Mouse (Mus musculus) neural tube, embryonic 12.5 days (tissue): Measurements from ENCODE around the gene Ss18l1. TPM values are rescaled to one million over a fixed set of nuclear protein-coding genes. Genes with fewer than 3 reads are reported as not detected.

Experiments used
- ATAC-seq: fragments of 200-750 bp; cut with Nextera tagmentation; 2 replicates; pipeline ENCODE4 v1.8.0; 2017; ENCODE audit warnings: low read depth, mild to moderate bottlenecking, moderate TSS enrichment, moderate library complexity; ENCODE audit not compliant: low FRiP score
- H3K27ac ChIP-seq: fragments of 300-500 bp; sonication (generic); 2 replicates; pipeline ENCODE4 v1.5.1; 2016
- H3K27me3 ChIP-seq: fragments of 300-500 bp; sonication (generic); replicated peaks from 2 replicates; pipeline ENCODE4 v1.6.1; 2016; ENCODE audit warnings: mild to moderate bottlenecking
- H3K36me3 ChIP-seq: fragments of 300-500 bp; sonication (generic); 2 replicates; pipeline ENCODE4 v1.6.1; 2016; ENCODE audit warnings: mild to moderate bottlenecking
- H3K4me1 ChIP-seq: fragments of 300-500 bp; sonication (generic); 2 replicates; pipeline ENCODE4 v1.6.1; 2016
- H3K4me2 ChIP-seq: fragments of 300-500 bp; sonication (generic); replicated peaks from 2 replicates; pipeline ENCODE4 v1.6.1; 2016; ENCODE audit warnings: mild to moderate bottlenecking
- H3K4me3 ChIP-seq: fragments of 300-500 bp; sonication (generic); 2 replicates; pipeline ENCODE4 v1.5.1; 2016
- H3K9ac ChIP-seq: fragments of 300-500 bp; sonication (generic); 2 replicates; pipeline ENCODE4 v1.6.1; 2016; ENCODE audit warnings: mild to moderate bottlenecking
- H3K9me3 ChIP-seq: fragments of 300-500 bp; sonication (generic); 2 replicates; pipeline ENCODE4 v1.6.1; 2016; ENCODE audit warnings: mild to moderate bottlenecking
- WGBS: fragments of 180-500 bp; shearing (Covaris S2); methylation state at CpG from one replicate; pipeline ENCODE4 v1.1.7; 2016; 5-methylcytosine and 5-hydroxymethylcytosine counted together
- polyA plus RNA-seq: library from polyadenylated mRNA; unstranded; fragments of >200 nt; fragmentation: Nextera tagmentation; extraction: Ambion mirVana; gene quantifications from 2 replicates; pipeline ENCODE4 v1.2.1, GENCODE M21; 2016

Ss18l1 gene
- polyA plus RNA-seq, 1 experiment from 2014 or later, result 34.1 TPM

DNA sequence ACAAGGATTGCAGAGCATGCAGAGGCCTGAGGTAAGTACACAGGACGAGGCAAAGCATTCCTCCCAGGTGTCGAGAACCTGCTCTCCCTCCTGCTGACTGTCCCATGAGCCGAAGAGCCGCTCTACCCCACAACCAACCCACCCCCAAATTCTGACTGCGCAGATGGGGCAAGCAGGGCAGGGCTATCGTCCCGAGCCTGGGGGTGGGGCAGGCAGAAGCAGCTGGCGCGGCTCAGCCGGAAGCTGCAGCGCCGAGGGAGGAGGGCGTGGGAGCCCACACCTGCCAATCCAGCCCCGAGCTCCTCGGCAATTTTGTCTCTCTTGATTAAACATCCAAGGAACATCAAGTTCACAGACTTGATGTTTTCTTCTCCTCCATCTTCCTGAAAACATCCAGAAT is 57.2 kb downstream of the Ss18l1 start:
- Histone ChIP-seq H3K9me3 (no peaks in the 10 kb centered on the region), H3K4me2 (peak overlapping the region; percentile 41), H3K9ac (no peak overlapping the region), H3K27me3 (peaks cover 70% of the 10 kb centered on the region), H3K36me3 (no peaks in the 10 kb centered on the region), H3K4me1 (peaks cover 34% of the 10 kb centered on the region), H3K4me3 (no peak overlapping the region), H3K27ac (no peak overlapping the region)
- no peak for ATAC-seq
- WGBS, result 6% methylated on average over 15 of the region's 15 CpGs

DNA sequence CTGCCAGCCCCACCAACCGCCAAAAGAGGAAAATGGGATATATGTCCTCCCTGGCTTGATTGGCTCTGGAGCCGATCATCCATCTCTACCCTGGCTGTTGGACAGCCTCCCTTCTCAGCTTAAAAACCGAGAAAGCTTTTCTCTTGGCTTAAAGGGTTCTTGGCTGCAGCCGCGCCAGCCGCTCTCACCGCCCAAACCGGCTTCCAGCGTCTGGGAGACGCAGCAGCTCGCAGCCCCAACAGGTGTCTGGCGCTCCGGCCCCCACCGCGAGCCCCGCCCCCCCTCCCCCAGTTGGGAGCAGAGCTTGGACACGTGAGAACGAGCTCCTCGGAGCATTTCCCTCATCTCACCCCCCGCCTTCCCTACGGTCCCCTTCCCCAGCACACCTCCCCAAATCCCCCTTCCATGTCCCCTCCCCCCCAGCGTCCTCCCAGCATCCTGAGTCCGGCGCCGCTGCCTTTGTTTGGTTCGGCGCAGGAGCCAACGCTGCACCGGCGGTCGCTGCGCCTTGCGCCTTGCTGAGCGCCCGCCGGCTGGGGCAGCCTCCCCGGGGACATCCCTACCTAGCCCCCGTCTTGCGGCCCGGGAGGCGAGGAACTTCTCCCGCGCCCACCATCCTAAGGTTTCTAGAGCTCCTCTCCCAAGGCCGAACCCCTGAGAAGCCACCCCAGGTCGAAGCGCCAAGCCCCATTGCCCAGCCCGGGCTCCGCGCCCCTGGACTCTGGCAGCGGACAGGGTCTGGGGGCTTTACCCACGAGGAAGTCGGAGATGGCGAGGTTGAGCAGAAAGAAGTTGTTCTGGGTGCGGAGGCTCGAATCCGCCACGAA is 61.1 kb downstream of the Ss18l1 start:
- peaks cover 46% of the 10 kb centered on the region for H3K4me1 ChIP-seq
- H3K9ac ChIP-seq, result peak overlapping the region; percentile 62
- H3K9me3 ChIP-seq, result no peaks in the 10 kb centered on the region
- H3K4me2 ChIP-seq, result peak overlapping the region; percentile 98
- H3K27ac ChIP-seq, result no peak overlapping the region
- ATAC-seq, result 0 out of 2 replicates have a peak, but pooled peaks have one; percentile 6
- peaks cover 75% of the 10 kb centered on the region for H3K27me3 ChIP-seq
- peak overlapping the region; percentile 61 for H3K4me3 ChIP-seq
- 1% methylated on average over 54 of the region's 57 CpGs for WGBS
- H3K36me3 ChIP-seq, result no peaks in the 10 kb centered on the region

DNA sequence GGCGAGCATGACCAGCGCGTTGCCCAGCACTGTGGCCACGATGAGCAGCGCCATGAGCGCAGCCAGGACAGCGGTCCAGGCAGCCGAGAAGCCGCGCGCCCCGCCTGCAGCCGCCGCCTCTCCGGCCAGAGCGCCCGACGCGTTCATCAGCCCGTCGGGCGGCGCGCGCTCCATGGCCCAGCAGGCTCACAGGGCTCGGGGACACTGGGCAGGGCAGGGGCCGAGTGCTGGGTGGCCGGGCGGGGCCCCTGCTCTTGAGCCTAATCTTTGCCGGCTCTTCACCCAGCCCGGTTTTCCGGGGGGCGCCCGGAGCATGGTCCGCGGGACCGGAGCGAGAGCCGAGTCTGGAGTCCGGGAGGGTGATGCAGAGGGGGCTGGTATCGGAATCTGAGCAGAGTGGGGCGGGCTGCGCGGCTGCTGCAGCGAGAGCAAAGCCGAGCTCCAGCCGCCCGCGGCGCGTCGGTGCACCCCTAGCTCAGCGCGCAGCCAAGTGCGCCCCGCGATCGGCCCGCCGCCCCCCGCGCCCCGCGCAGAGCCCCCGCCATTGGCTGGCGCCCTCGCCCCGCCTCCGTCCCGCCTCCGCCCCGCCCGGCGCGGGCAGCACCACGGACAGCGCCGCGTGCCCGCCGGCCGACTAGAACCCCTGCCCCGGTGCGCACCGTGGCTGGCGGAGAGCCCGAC is 61.8 kb downstream of the Ss18l1 start, which contains the start of gene Hrh3:
Gene Hrh3, minus strand, starts transcription at position 511 of the 681 bp plus-strand sequence.
- H3K9ac ChIP-seq, result peak within 1 kb of the TSS; percentile 62
- peaks cover 67% of the 10 kb centered on the region for H3K27me3 ChIP-seq
- under 1% methylated on average over 63 of the region's 87 CpGs for WGBS

DNA sequence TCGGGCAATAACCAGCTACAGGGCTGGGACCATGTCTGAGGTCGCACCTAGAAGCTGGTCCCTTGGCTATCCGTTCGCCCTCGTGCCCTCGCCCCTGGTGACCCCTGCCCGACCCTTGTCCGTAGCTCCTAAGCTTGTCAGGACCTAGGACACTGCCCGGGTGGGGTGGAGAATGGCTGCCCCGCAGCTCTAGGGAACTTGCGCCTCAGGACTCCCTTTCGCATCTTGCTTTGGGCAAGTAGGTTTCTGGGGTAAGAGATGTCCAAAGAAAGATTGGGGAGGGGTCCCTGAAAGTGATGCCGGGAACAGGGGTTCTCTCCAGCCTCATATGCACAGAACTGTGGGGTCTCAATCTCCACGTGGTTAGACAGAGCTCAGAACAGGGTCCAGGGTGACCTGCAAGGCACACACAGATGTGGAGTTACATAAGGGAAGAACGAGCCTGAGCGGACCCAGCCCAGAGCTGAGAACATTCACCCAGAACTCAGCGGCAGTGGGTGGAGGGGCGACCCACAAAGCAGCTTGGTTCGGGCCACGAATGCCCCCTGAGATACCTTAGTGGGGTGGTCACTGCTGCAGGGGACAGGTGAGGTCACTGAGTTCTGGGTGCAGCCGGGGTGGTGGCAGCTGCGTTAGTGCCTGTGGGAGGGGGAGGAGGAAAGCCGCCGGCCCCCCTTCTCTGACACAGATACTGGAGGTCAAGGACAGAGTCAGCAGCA is 62.5 kb downstream of the Ss18l1 start:
- no peak for ATAC-seq
- 9% methylated on average over 24 of the region's 24 CpGs for WGBS
- H3K4me3 ChIP-seq, result peak overlapping the region; percentile 61
- H3K27me3 ChIP-seq, result peaks cover 65% of the 10 kb centered on the region
- H3K27ac ChIP-seq, result no peak overlapping the region
- peak overlapping the region; percentile 98 for H3K4me2 ChIP-seq
- no peaks in the 10 kb centered on the region for H3K36me3 ChIP-seq
- H3K9ac ChIP-seq, result peak overlapping the region; percentile 62; the same call in 1 of the 2 replicates
- H3K4me1 ChIP-seq, result peaks cover 38% of the 10 kb centered on the region
- no peaks in the 10 kb centered on the region for H3K9me3 ChIP-seq

More for the DNA sequence above, 61.8 kb downstream of the Ss18l1 start, which contains the start of gene Hrh3:
- peak within 1 kb of the TSS; percentile 61 for H3K4me3 ChIP-seq
- H3K4me2 ChIP-seq, result peak within 1 kb of the TSS; percentile 98
- no peaks in the 10 kb centered on the region for H3K9me3 ChIP-seq
- peak; percentile 63 for ATAC-seq
- H3K36me3 ChIP-seq, result no peaks in the 10 kb centered on the region
- H3K4me1 ChIP-seq, result peaks cover 45% of the 10 kb centered on the region
- no peak within 1 kb of the TSS for H3K27ac ChIP-seq

DNA sequence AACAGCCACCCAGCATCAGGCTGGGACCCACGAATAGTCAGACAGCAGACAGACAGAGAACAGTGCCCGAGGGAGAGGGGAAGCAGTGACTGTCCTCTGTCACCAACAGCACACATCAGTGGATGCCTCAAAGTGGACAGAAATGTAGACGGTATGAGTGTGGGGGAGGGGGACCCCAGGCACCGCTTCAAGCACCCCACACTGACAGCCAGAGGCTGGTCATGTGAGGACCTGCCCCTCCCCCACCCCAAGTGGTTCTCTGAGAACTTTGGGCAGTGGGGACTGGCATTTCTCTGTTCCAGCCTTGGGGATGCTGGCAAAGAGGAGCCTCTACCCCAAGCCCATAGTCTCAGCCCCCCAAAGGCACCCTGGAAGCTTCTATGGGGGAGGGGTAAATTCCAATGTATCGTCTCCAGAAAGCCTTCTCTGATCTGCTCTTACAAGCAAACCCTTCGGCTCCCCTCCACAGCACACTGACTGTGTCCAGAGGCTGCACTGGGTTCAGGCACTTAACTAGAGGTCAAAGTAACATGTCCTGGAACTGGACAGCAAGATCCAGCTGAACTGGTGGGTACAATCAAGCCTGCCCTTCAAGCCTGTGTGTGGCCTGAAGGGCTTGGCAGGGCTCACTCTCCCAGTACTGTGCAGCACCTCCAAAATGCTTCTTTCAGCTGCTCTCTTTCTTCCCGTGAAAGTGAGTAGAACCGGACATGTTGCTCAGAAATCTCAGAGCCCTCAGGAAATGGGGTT is 63.3 kb downstream of the Ss18l1 start:
- H3K4me2 ChIP-seq, result peak overlapping the region; percentile 98
- no peak overlapping the region for H3K27ac ChIP-seq
- H3K36me3 ChIP-seq, result no peaks in the 10 kb centered on the region
- no peak overlapping the region for H3K4me3 ChIP-seq
- H3K9me3 ChIP-seq, result no peaks in the 10 kb centered on the region
- 34% methylated on average over 8 of the region's 8 CpGs for WGBS
- ATAC-seq, result no peak
- H3K9ac ChIP-seq, result no peak overlapping the region
- peaks cover 32% of the 10 kb centered on the region for H3K4me1 ChIP-seq
- H3K27me3 ChIP-seq, result peaks cover 57% of the 10 kb centered on the region

DNA sequence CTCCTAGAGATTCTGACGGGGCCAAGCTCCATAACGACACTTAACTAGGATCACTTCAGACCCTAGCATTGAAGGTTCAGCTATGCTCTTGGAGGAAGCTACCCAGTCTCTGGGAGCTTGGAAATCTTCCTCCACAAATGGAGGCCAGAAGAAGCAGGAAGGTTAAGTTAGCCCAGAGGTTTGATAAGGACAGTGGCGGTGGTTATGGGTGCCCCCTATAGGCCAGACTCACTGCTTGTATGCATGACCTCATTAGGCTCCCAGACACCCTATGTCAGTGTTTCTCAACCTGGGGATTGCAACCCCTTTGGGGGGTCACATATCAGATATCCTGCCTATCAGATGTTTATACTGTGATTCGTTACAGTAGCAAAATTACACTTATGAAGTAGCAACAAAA is 64.8 kb downstream of the Ss18l1 start:
- Histone ChIP-seq H3K4me1 (peaks cover 32% of the 10 kb centered on the region), H3K27me3 (peaks cover 43% of the 10 kb centered on the region), H3K4me3 (no peak overlapping the region), H3K9ac (no peak overlapping the region), H3K4me2 (no peak overlapping the region), H3K27ac (no peak overlapping the region), H3K36me3 (no peaks in the 10 kb centered on the region), H3K9me3 (no peaks in the 10 kb centered on the region)
- 67% methylated on average over 4 of the region's 4 CpGs for WGBS
- no peak for ATAC-seq

DNA sequence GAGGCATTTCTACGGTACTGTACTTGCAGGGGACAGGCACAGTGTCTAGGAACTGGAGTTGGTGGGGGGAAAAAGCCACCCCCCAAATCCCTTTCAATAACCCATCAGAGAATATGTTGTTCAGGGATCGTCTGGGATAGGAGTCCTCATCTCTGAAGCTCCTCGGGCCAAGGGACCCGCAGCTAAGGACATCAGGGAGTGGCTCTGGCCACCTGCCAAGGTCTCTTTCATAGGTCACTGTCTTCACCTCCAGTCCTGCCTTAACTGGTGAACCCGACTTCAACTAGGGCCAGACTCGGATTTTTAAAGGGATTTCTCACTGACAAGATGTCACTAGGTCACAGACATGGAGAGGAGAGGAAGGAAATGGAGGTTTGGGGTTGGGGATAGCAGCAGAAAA is 66.0 kb downstream of the Ss18l1 start:
- Histone ChIP-seq H3K9me3 (no peaks in the 10 kb centered on the region), H3K36me3 (no peaks in the 10 kb centered on the region), H3K4me3 (no peak overlapping the region), H3K27me3 (peaks cover 31% of the 10 kb centered on the region), H3K4me2 (no peak overlapping the region), H3K9ac (no peak overlapping the region), H3K27ac (no peak overlapping the region), H3K4me1 (peaks cover 24% of the 10 kb centered on the region)
- 81% methylated on average over 6 of the region's 6 CpGs for WGBS
- no peak for ATAC-seq

DNA sequence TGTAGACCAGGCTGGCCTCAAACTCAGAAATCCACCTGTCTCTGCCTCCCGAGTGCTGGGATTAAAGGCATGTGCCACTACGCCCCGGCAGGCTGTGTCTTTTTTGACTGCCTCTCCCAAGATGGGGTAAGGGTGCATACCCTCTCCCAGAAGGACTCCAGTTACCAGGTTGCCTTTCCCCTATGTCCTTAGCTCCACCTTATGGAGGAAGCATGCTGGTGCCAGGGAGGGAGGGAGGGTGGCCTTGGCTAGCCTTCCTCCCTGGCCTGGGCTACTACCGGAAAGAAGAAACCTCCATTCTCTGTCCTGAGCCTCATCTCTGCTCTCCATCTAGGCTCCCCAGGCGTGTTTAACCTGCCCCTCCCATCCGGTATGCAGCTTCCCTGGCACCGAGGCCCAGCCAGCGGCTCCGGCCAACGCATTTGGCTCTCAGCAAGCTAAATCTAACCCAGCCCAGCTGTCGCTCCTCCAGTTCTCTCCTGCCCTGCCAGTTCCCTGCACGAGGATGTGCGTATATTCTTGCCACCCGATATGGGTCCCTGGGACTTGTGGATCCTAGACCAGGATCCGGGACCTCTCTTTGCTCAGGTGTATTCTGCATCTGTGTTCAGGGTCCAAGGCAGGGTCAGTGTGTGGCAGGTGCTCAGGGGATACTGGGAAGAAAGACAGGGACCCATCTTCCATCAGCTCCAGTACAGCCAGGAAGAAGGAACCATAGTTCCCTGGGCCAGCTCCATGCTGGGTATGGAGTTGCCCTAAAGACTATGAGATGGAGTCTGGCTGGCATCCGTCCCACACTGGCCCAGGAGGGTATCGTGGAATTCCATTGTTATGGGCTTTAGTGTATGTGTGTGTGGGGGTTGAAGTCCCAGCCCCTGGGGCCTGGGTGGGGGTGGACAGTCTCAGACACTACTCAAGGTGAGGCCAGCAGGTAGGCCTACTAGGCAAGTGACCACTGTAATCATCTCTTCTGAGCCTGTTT is 71.9 kb downstream of the Ss18l1 start:
- 67% methylated on average over 17 of the region's 17 CpGs for WGBS
- ATAC-seq, result no peak
- Histone ChIP-seq H3K4me3 (no peak overlapping the region), H3K4me2 (no peak overlapping the region), H3K36me3 (no peaks in the 10 kb centered on the region), H3K27ac (no peak overlapping the region), H3K9me3 (no peaks in the 10 kb centered on the region), H3K27me3 (no peaks in the 10 kb centered on the region), H3K4me1 (peaks cover 31% of the 10 kb centered on the region), H3K9ac (no peak overlapping the region)

DNA sequence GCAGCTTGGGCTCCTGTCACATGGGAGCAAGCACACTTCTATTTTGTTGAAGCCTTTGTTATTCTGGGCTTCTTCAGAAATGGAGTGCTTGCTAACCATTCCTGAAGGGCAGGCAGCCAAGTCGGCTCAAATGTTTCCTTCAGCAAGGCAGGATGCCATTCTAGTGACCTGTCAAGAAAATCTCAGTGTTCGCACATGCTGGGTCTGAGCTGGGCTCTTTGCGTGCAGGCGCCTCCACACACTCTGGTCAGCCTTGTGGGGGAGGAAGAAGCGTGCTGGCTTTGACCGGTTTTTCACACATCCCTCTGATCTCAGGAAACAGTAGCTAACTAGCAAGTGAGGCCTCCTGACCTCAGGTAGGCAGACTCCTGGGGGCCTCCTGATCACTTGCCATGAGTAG is 73.0 kb downstream of the Ss18l1 start:
- WGBS, result 59% methylated on average over 6 of the region's 6 CpGs
- no peak for ATAC-seq
- Histone ChIP-seq H3K27ac (no peak overlapping the region), H3K4me1 (peaks cover 37% of the 10 kb centered on the region), H3K36me3 (no peaks in the 10 kb centered on the region), H3K4me3 (no peak overlapping the region), H3K9me3 (no peaks in the 10 kb centered on the region), H3K27me3 (no peaks in the 10 kb centered on the region), H3K4me2 (no peak overlapping the region), H3K9ac (no peak overlapping the region)

DNA sequence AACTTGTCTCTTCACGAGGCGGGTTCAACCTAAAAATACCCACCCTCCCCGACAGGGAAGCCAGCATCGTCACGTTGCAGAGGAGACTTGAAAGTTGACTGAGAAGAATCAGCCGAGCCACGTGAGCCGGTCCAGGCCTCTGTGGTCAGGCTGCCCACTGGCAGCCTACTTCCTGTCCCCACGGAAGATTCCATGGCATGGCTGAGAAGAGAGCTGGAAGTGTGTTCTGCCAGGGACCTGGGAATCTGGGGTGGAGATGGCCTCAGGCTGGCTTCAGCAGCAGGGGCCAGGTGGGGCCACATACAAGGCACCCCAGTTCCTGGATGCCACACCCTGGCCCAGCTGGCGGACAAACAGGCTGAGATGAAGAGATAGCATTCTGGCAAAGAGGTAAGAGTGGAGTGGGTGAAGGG is 73.8 kb downstream of the Ss18l1 start:
- Histone ChIP-seq H3K27ac (no peak overlapping the region), H3K4me1 (peaks cover 39% of the 10 kb centered on the region), H3K9ac (no peak overlapping the region), H3K4me2 (no peak overlapping the region), H3K4me3 (no peak overlapping the region), H3K27me3 (no peaks in the 10 kb centered on the region), H3K36me3 (no peaks in the 10 kb centered on the region), H3K9me3 (no peaks in the 10 kb centered on the region)
- no peak for ATAC-seq
- 82% methylated on average over 10 of the region's 10 CpGs for WGBS
